Mouse (Mus musculus) CH12.LX (cell line): Measurements from ENCODE around the gene Trpm7.

Experiments used
- CTCF ChIP-seq, 2 experiments: IDR thresholded peaks in 1 of 2; conservative IDR thresholded peaks in 1 of 2; 2 replicates each; pipeline ENCODE4 v1.5.1; 2011 to 2012; ENCODE audit warnings: low read depth in 2 of 2, low read length in 2 of 2, improper control_type of control experiment in 1 of 2, inconsistent platforms in 1 of 2, mild to moderate bottlenecking in 1 of 2, moderate library complexity in 1 of 2
- MEF2A ChIP-seq: IDR thresholded peaks from 2 replicates; pipeline ENCODE4 v1.6.1; 2014; ENCODE audit warnings: low read depth, mild to moderate bottlenecking, inconsistent platforms, low read length, improper control_type of control experiment, borderline replicate concordance
- POLR2A ChIP-seq: IDR thresholded peaks from 2 replicates; pipeline ENCODE4 v1.6.1; 2011; ENCODE audit warnings: low read depth, mild to moderate bottlenecking, improper control_type of control experiment, low read length
- POLR2AphosphoS2 ChIP-seq: IDR thresholded peaks from 2 replicates; pipeline ENCODE4 v1.6.1; 2011; ENCODE audit warnings: low read depth, low read length, improper control_type of control experiment

DNA sequence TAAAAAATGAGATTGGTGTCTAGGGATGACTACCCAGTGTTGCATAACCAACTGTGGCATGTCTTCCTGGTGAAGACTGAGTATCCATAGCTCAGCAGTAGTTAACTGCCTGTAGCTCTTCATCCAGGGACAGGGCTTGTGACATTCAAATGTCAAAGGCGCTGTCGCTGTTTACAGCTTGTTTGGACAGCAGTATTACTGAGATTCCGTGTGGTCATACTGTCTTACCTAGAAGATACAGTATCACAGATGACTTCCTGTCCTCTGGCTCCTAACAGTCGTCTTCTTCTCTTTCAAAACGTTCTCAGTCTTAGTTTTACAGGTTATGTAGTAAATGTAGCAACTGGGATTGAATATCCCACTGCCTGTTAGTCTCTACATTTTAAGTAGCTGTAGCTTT is 37.2 kb downstream of the Trpm7 start:
- TF ChIP-seq POLR2AphosphoS2: no peak
- no peak for TF ChIP-seq CTCF (conservative IDR thresholded peaks at IDR 0.05 in 1 of 2, IDR thresholded peaks at IDR 0.05 in 1 of 2; ENCODE audit: low read depth in 2 of 2, low read length in 2 of 2)
- no peak for TF ChIP-seq MEF2A
- no peak for TF ChIP-seq POLR2A
